Mouse (Mus musculus): ENCODE data around the gene Irf1.

DNA sequence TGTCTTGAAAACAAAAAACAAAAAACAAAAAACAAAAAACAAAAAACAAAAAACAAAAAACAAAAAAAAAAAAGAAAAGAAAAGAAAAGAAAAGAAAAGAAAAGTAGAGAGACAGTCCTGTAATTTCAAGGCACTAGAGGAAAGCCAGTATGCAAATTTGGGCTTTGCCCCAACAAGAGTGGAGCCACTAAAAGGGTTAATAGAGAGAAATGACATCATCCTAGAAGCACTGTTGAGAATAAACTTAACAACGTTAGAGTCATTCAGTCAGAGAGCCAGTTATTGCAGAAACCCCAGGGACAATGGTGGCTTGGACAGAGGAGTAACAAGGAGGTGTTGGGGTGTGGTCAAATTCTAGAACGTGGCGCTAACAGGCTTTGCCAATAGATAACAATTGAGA, 45.0 kb downstream of the Irf1 start:
- no peak for TF ChIP-seq POLR2A (IDR thresholded peaks at IDR 0.05; ENCODE audit: low read depth, low read length)
- no peak for TF ChIP-seq CTCF (conservative IDR thresholded peaks at IDR 0.05; ENCODE audit: insufficient read depth, insufficient read length, low read depth, low read length)

Data from kidney, adult 2 months (tissue).